Mouse (Mus musculus): ENCODE measurements at regions not wholly inside any gene's neighbourhood (a gene's known extent, or its start where the extent isn't known, plus 50 kb on each side); places are given as distances from the start of the nearest gene placed in this dataset.

GRCm38 (mm10) chr9:83326437-83327086 lies 114.4 kb downstream of the Lca5 start:
- TF ChIP-seq POLR2A (IDR thresholded peaks at IDR 0.05; ENCODE audit: insufficient read depth, low read depth, low read length) (no peak), CTCF (IDR thresholded peaks at IDR 0.05) (no peak)

Data from heart, adult 2 months (tissue).